Mouse (Mus musculus) v-Abl transformed pro-B cells (cell line): Measurements from ENCODE around the gene Rab4a.

Experiments used
- in situ Hi-C, 2 experiments: fragments of 400-800 bp; cut with MboI; formaldehyde crosslinking; loops; one replicate each; pipeline ENCODE4 v1.15.1; 2025; ENCODE audit not compliant: unreplicated experiment in 2 of 2

The Rab4a gene

GRCm38 (mm10) chr8:123805718-123806373 is at the start of gene Rab4a:
Rab4a (plus strand) TSS chr8:123805985.
- in situ Hi-C loops = no loop called here

DNA sequence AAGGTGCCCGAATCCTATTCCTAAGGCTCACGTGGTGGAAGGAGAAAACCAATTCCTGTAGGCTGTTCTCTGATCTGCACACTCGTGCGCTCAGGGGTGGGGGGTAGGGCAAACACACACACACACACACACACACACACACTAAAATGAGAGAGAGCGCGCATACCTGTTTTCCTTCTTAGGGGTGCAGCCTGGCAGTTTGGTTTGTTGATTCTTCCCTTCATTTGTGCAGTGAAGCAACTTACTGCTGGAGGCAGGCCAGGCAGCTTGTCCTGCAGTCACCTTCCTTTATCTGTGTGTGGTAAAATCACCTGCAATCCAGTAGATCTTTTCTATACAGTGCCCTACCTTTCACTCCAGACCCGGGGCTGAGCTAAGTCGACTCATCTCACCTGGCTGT is 48.9 kb upstream of the Rab4a start:
- in situ Hi-C loops = no loop called here

DNA sequence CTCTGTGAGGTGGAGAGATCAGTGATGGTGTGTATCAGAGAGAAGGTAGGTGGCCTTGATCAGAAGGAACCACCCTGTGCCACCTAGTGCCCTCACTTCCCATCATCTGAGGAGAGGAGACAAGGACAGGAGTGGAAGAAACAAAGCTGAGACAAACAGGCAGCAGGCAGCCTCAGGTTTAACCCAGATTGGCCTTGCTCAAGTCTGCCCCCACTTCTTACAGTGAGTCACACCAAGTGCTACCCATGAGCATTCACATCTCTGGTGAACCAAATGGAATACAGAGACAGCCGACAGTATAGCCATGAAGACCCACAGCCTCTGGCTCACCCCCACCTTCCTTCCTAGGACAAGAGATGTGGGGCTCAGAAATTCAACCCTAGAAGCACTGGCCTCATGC is 46.9 kb upstream of the Rab4a start:
- in situ Hi-C loops = no loop called here

- in situ Hi-C loops = no loop called here
Measured at GRCm38 (mm10) chr8:123759933-123760332, 45.9 kb upstream of the Rab4a start.

- in situ Hi-C loops = no loop called here
Measured at GRCm38 (mm10) chr8:123760579-123760978, 45.2 kb upstream of the Rab4a start.

GRCm38 (mm10) chr8:123761266-123761882 is 44.4 kb upstream of the Rab4a start:
- in situ Hi-C loops = no loop called here

DNA sequence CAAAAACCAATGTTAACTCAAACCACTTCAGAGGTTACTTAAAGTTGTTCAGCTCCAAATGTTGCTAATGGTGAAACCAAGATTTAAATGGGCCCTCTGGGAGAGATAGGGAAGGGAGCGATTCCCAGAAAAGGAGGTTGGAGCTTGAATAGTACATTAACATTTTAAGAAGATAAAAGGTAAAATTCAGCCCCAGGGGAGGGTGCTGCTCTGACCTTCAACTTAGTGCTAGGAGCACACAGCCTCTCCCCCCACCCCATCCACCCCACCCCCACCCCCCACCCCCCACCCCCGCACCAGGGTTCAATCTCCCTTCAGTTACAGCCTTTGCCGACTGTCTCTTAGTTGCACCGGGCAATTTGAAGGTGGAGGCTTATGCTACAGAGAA is 43.9 kb upstream of the Rab4a start:
- in situ Hi-C loops = no loop called here

GRCm38 (mm10) chr8:123763355-123763754 is 42.4 kb upstream of the Rab4a start:
- in situ Hi-C loops = no loop called here

DNA sequence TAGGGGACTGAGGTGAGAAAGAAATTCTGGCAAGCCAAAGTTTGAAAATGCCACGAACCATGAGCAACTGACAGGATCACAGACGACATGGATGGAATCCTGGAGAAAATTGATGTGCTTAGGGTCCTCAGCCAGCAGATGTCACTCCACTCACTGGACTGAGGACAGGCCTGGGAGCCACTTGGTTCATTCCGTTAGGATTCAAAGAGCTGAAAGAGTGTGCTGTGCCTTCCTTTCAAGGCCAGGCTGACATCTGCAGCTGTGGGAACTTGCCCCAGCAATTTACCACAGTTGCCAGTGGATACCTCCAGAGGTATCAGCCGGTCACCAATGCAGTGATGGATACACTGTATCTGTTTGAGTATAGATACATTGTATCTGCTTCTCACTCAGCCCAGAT is 41.1 kb upstream of the Rab4a start:
- in situ Hi-C loops = no loop called here

GRCm38 (mm10) chr8:123766516-123766915 is 39.3 kb upstream of the Rab4a start:
- in situ Hi-C loops = no loop called here

- in situ Hi-C loops = no loop called here
Measured at GRCm38 (mm10) chr8:123767874-123768273, 37.9 kb upstream of the Rab4a start.

- in situ Hi-C loops = no loop called here
Measured at GRCm38 (mm10) chr8:123768492-123769356, 37.1 kb upstream of the Rab4a start.

- in situ Hi-C loops = loop anchor here in 1 of 2 experiments (5.0 to 10.0 kb wide), 3 partner anchors 61 to 289 kb away; no protein-coding TSS in a partner anchor
Measured at GRCm38 (mm10) chr8:123773468-123773867, 32.3 kb upstream of the Rab4a start.

- in situ Hi-C loops = loop anchor here in 1 of 2 experiments (5.0 to 10.0 kb wide), 3 partner anchors 60 to 290 kb away; no protein-coding TSS in a partner anchor
Measured at GRCm38 (mm10) chr8:123774491-123774890, 31.3 kb upstream of the Rab4a start.

- in situ Hi-C loops = loop anchor here (10.0 to 25.0 kb wide), 3 partner anchors 57 to 785 kb away; partner anchors contain the start of gene Agt (in 1 of the 2)
Measured at GRCm38 (mm10) chr8:123777319-123777718, 28.5 kb upstream of the Rab4a start.

- in situ Hi-C loops = loop anchor here in 1 of 2 experiments (25.0 kb wide), 1 partner anchor 782 kb away; the partner anchor contains the start of gene Agt
Measured at GRCm38 (mm10) chr8:123780471-123780870, 25.3 kb upstream of the Rab4a start.

GRCm38 (mm10) chr8:123781256-123781655 is 24.5 kb upstream of the Rab4a start:
- in situ Hi-C loops = loop anchor here in 1 of 2 experiments (25.0 kb wide), 1 partner anchor 781 kb away; the partner anchor contains the start of gene Agt

DNA sequence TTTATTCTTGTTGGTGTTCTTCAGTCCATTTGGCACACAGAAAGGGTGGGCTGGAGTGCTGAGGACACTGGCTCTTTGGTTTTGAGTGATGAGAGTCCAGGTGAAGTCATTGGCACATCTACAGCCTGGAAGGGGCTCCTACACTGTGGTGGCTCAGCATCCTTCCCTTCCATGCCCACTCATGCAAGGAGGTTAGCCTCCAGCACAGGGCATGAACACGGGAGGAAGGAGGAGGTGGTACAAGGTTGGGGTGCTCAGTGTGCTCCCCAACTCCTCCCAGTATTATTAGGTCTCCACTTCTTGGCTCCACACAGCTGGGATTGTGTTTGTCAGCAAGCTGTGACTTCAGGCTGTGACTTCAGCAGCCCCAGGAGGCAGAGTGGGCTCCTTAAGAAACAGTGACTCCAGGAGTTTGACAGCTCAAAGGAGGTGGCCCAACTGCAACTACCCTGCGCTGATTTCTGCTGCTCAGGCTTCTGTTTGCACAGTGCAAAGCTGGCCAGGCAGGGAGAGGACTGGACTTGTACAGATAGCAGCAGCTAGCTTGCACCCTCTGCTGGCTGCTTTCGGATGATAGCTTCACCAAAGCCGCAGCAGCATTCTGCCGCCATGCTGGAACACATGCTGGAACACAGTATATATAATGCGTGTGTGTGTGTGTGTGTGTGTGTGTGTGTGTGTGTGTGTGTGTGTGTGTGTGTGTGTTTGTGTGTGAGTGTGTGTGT is 22.1 kb upstream of the Rab4a start:
- in situ Hi-C loops = loop anchor here in 1 of 2 experiments (25.0 kb wide), 1 partner anchor 779 kb away; the partner anchor contains the start of gene Agt

DNA sequence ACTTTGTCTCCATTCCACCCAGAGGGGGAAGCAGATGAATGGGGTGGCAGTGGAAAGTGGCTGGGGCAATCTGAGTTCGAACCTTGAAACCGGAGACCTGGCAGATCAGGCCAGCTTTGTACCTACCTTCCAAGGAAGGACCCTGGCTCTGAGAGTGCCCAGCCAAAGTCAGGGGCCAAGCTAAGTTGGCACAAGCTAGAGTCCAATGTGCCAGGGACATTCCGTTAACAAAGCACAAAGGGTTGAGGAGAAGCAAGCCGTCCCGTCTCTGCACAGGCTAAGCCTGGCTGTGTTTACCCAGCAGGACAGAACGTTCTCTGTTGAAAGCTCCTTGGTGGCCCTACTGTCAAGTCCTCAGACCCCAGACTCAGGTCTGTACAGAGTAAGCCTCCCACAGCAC is 19.6 kb upstream of the Rab4a start:
- in situ Hi-C loops = loop anchor here in 1 of 2 experiments (25.0 kb wide), 1 partner anchor 776 kb away; the partner anchor contains the start of gene Agt

DNA sequence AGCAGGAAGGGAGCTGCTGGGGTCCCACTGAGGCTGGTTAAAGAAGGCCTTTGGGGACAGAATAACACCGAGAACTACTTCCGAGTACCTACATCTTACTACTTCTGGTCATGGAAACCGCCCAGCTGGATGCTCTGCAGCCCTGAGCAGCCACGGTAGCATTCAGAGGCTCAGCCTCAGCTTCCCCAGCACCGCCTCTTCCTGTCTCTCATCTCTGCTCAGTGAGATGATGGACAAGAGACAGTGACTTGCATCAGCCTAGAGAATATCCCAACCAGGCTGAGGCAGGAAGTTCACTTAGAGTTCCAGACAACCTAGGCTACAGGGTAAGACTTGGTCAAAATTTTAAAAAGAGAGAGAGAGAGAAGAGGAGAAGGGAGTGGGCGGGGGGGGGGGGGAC is 19.1 kb upstream of the Rab4a start:
- in situ Hi-C loops = loop anchor here in 1 of 2 experiments (25.0 kb wide), 1 partner anchor 776 kb away; the partner anchor contains the start of gene Agt
